Mouse (Mus musculus) cerebellum, adult 2 months (tissue): ENCODE data around the gene Mllt1.

Experiments
- CTCF ChIP-seq: fragments of 200-500 bp; IDR thresholded peaks from 2 replicates; pipeline ENCODE4 v1.5.1; 2011; ENCODE audit warnings: low read depth, mild to moderate bottlenecking, control low read depth, low read length, moderate library complexity, borderline replicate concordance; ENCODE audit not compliant: insufficient read depth
- POLR2A ChIP-seq: fragments of 200-500 bp; IDR thresholded peaks from 2 replicates; pipeline ENCODE4 v1.6.1; 2011; ENCODE audit warnings: low read length, control low read depth, borderline replicate concordance; ENCODE audit not compliant: insufficient read depth

- TF ChIP-seq POLR2A (no peak), CTCF (no peak)
Observed at GRCm38 (mm10) chr17:56973956-56974707, 38.9 kb upstream of the Mllt1 start.
